Mouse (Mus musculus) lung, postnatal 0 days (tissue): ENCODE data around the gene Pou2f2. TPM values are rescaled to one million over a fixed set of nuclear protein-coding genes. Genes with fewer than 3 reads are reported as not detected.

Experiments used
- ATAC-seq: fragments of 200-750 bp; cut with Nextera tagmentation; 2 replicates; pipeline ENCODE4 v1.8.0; 2017; ENCODE audit warnings: moderate library complexity
- DNase-seq: peaks from one replicate; pipeline ENCODE4 v3.0.0-alpha.2; 2016; ENCODE audit warnings: low spot score
- H3K27ac ChIP-seq: fragments of 300-500 bp; sonication (generic); 2 replicates; pipeline ENCODE4 v1.5.1; 2014; ENCODE audit warnings: antibody characterized with exemption, mild to moderate bottlenecking, low read length, mixed read lengths
- H3K27me3 ChIP-seq: fragments of 300-500 bp; sonication (generic); replicated peaks from 2 replicates; pipeline ENCODE4 v1.6.1; 2014; ENCODE audit warnings: low read length, mixed read lengths; ENCODE audit not compliant: insufficient read depth
- H3K36me3 ChIP-seq: fragments of 300-500 bp; sonication (generic); 2 replicates; pipeline ENCODE4 v1.6.1; 2014; ENCODE audit warnings: low read length, mixed read lengths; ENCODE audit not compliant: insufficient read depth
- H3K4me1 ChIP-seq: fragments of 300-500 bp; sonication (generic); 2 replicates; pipeline ENCODE4 v1.6.1; 2014; ENCODE audit warnings: antibody characterized with exemption, low read depth, low read length, mixed read lengths; ENCODE audit not compliant: insufficient read depth
- H3K4me2 ChIP-seq: fragments of 300-500 bp; sonication (generic); replicated peaks from 2 replicates; pipeline ENCODE4 v1.6.1; 2014; ENCODE audit warnings: low read depth, mild to moderate bottlenecking, low read length, moderate library complexity, mixed read lengths
- H3K4me3 ChIP-seq: fragments of 300-500 bp; sonication (generic); 2 replicates; pipeline ENCODE4 v1.5.1; 2014; ENCODE audit warnings: low read depth, low read length
- H3K9ac ChIP-seq: fragments of 300-500 bp; sonication (generic); replicated peaks from 2 replicates; pipeline ENCODE4 v1.6.1; 2014; ENCODE audit warnings: low read depth, mild to moderate bottlenecking
- H3K9me3 ChIP-seq: fragments of 300-500 bp; sonication (generic); 2 replicates; pipeline ENCODE4 v1.6.1; 2016; ENCODE audit warnings: low read length, mixed read lengths
- CTCF ChIP-seq: IDR thresholded peaks from 2 replicates; pipeline ENCODE4 v1.5.1; 2016; ENCODE audit warnings: antibody characterized with exemption, mild to moderate bottlenecking
- EP300 ChIP-seq: IDR thresholded peaks from 2 replicates; pipeline ENCODE4 v1.6.1; 2016; ENCODE audit warnings: antibody characterized with exemption, mild to moderate bottlenecking, control low read depth
- WGBS: fragments of 180-500 bp; shearing (Covaris S2); extraction: QIAGEN DNeasy Blood & Tissue Kit; methylation state at CpG from one replicate; pipeline ENCODE4 v1.1.7; 2014; 5-methylcytosine and 5-hydroxymethylcytosine counted together
- polyA plus RNA-seq: library from polyadenylated mRNA; unstranded; fragments of >200 nt; fragmentation: Nextera tagmentation; extraction: Ambion mirVana; gene quantifications from 2 replicates; pipeline ENCODE4 v1.2.1, GENCODE M21; 2015

The Pou2f2 gene
- polyA plus RNA-seq, 1 experiment from 2014 or later = 0.98 TPM

- Histone ChIP-seq H3K4me2 (no peak overlapping the region), H3K9ac (no peak overlapping the region), H3K4me1 (no peaks in the 10 kb centered on the region), H3K36me3 (no peaks in the 10 kb centered on the region), H3K27ac (no peak overlapping the region), H3K27me3 (no peaks in the 10 kb centered on the region), H3K9me3 (no peaks in the 10 kb centered on the region), H3K4me3 (no peak overlapping the region)
- 71% methylated on average over 9 of the region's 9 CpGs for WGBS
- ATAC-seq (no peak), DNase-seq (no peak)
- TF ChIP-seq EP300 (no peak), CTCF (no peak)
Measured at GRCm38 (mm10) chr7:25196107-25196506, 16.6 kb upstream of the Pou2f2 start.

- H3K9me3 ChIP-seq = no peaks in the 10 kb centered on the region
- H3K36me3 ChIP-seq = no peaks in the 10 kb centered on the region
- no peak overlapping the region for H3K27ac ChIP-seq
- no peak overlapping the region for H3K9ac ChIP-seq
- H3K4me3 ChIP-seq = no peak overlapping the region
- WGBS = 75% methylated on average over 3 of the region's 3 CpGs
- H3K27me3 ChIP-seq = no peaks in the 10 kb centered on the region
- no peak overlapping the region for H3K4me2 ChIP-seq
- DNase-seq (no peak), ATAC-seq (no peak)
- TF ChIP-seq CTCF (no peak), EP300 (no peak)
- no peaks in the 10 kb centered on the region for H3K4me1 ChIP-seq
Measured at GRCm38 (mm10) chr7:25195148-25195547, 15.6 kb upstream of the Pou2f2 start.

GRCm38 (mm10) chr7:25192110-25192509 is 12.6 kb upstream of the Pou2f2 start:
- H3K4me1 ChIP-seq = no peaks in the 10 kb centered on the region
- H3K4me2 ChIP-seq = no peak overlapping the region
- no peak overlapping the region for H3K4me3 ChIP-seq
- DNase-seq = no peak
- H3K36me3 ChIP-seq = no peaks in the 10 kb centered on the region
- no peaks in the 10 kb centered on the region for H3K27me3 ChIP-seq
- no peak overlapping the region for H3K9ac ChIP-seq
- TF ChIP-seq EP300 (no peak), CTCF (no peak)
- H3K9me3 ChIP-seq = no peaks in the 10 kb centered on the region
- no peak for ATAC-seq
- 75% methylated on average over 8 of the region's 8 CpGs for WGBS
- no peak overlapping the region for H3K27ac ChIP-seq

- Histone ChIP-seq H3K9me3 (no peaks in the 10 kb centered on the region), H3K27ac (no peak overlapping the region), H3K36me3 (no peaks in the 10 kb centered on the region), H3K9ac (no peak overlapping the region), H3K4me1 (no peaks in the 10 kb centered on the region), H3K4me3 (no peak overlapping the region), H3K4me2 (no peak overlapping the region), H3K27me3 (no peaks in the 10 kb centered on the region)
- 82% methylated on average over 11 of the region's 11 CpGs for WGBS
- DNase-seq (no peak), ATAC-seq (no peak)
- TF ChIP-seq EP300 (no peak), CTCF (no peak)
Measured at GRCm38 (mm10) chr7:25190806-25191205, 11.3 kb upstream of the Pou2f2 start.

- 21% methylated on average over 21 of the region's 21 CpGs for WGBS
- no peaks in the 10 kb centered on the region for H3K9me3 ChIP-seq
- peaks cover 11% of the 10 kb centered on the region; the same call in 1 of the 2 replicates for H3K27me3 ChIP-seq
- DNase-seq = peak; percentile 86
- TF ChIP-seq EP300 = no peak
- peak; percentile 100 for TF ChIP-seq CTCF
- peak; percentile 90 for ATAC-seq
- no peaks in the 10 kb centered on the region for H3K4me1 ChIP-seq
- no peak overlapping the region for H3K27ac ChIP-seq
- H3K4me3 ChIP-seq = no peak overlapping the region
- H3K4me2 ChIP-seq = no peak overlapping the region
- H3K36me3 ChIP-seq = no peaks in the 10 kb centered on the region
- H3K9ac ChIP-seq = no peak overlapping the region
Measured at GRCm38 (mm10) chr7:25187662-25188650, 8.4 kb upstream of the Pou2f2 start.

GRCm38 (mm10) chr7:25184091-25184490 is 4.6 kb upstream of the Pou2f2 start:
- H3K27ac ChIP-seq = no peak overlapping the region
- no peak overlapping the region for H3K9ac ChIP-seq
- DNase-seq = no peak
- 71% methylated on average over 6 of the region's 6 CpGs for WGBS
- no peaks in the 10 kb centered on the region for H3K4me1 ChIP-seq
- H3K4me2 ChIP-seq = no peak overlapping the region
- H3K36me3 ChIP-seq = no peaks in the 10 kb centered on the region
- peaks cover 49% of the 10 kb centered on the region for H3K27me3 ChIP-seq
- no peak overlapping the region for H3K4me3 ChIP-seq
- H3K9me3 ChIP-seq = no peaks in the 10 kb centered on the region
- TF ChIP-seq EP300 (no peak), CTCF (no peak)
- ATAC-seq = no peak
